Mouse (Mus musculus) CH12.LX (cell line): ENCODE measurements at regions not wholly inside any gene's neighbourhood (a gene's known extent, or its start where the extent isn't known, plus 50 kb on each side); places are given as distances from the start of the nearest gene placed in this dataset.

ENCODE experiments used
- DNase-seq: peaks from one replicate; pipeline ENCODE4 v3.0.0-alpha.2; 2013; ENCODE audit errors: extremely low read depth
- H3K27ac ChIP-seq: 2 replicates; pipeline ENCODE4 v1.5.1; 2012; ENCODE audit warnings: low read depth, mild to moderate bottlenecking, control low read depth, moderate library complexity; ENCODE audit not compliant: insufficient read depth
- H3K27me3 ChIP-seq: replicated peaks from 2 replicates; pipeline ENCODE3; 2012; ENCODE audit warnings: inconsistent platforms
- H3K36me3 ChIP-seq, 2 experiments: replicated peaks in 1 of 2; 2 replicates each; pipeline versions ENCODE3 to v1.6.1; 2012; ENCODE audit warnings: inconsistent platforms in 1 of 2, low read length in 1 of 2, mild to moderate bottlenecking in 1 of 2, mixed read lengths in 1 of 2, moderate library complexity in 1 of 2; ENCODE audit not compliant: control insufficient read depth in 1 of 2, insufficient read depth in 1 of 2
- H3K4me1 ChIP-seq, 2 experiments: 2 replicates each; pipeline ENCODE4 v1.6.1; 2012; ENCODE audit warnings: inconsistent platforms in 1 of 2, moderate library complexity in 1 of 2; ENCODE audit not compliant: insufficient read depth in 2 of 2, control insufficient read depth in 1 of 2
- H3K4me2 ChIP-seq: 2 replicates; pipeline ENCODE4 v1.6.1; 2012; ENCODE audit warnings: low read depth, mild to moderate bottlenecking, control low read depth; ENCODE audit not compliant: poor library complexity, insufficient read depth, severe bottlenecking
- H3K4me3 ChIP-seq, 3 experiments: fragments of 150-350 bp in 1 of 3; sonication (generic) in 1 of 3; replicated peaks in 1 of 3; 2 replicates each; pipeline versions ENCODE3 to v1.5.1; 2011 to 2012; ENCODE audit warnings: low read depth in 2 of 3, low read length in 2 of 3, mild to moderate bottlenecking in 2 of 3, moderate library complexity in 2 of 3, control low read depth in 1 of 3, improper control_type of control experiment in 1 of 3, inconsistent platforms in 1 of 3, mixed read lengths in 1 of 3; ENCODE audit not compliant: poor library complexity in 1 of 3
- H3K79me2 ChIP-seq: replicated peaks from 2 replicates; pipeline ENCODE4 v1.6.1; 2012; ENCODE audit warnings: mild to moderate bottlenecking, moderate library complexity; ENCODE audit not compliant: control insufficient read depth, poor library complexity, insufficient read depth, severe bottlenecking; ENCODE audit errors: extremely low read depth
- H3K9ac ChIP-seq: 2 replicates; pipeline ENCODE4 v1.6.1; 2012; ENCODE audit warnings: low read depth, mild to moderate bottlenecking, control low read depth, moderate library complexity; ENCODE audit not compliant: insufficient read depth
- H3K9me3 ChIP-seq: replicated peaks from 2 replicates; pipeline ENCODE3; 2012; ENCODE audit warnings: low read length, inconsistent platforms, mixed read lengths
- BHLHE40 ChIP-seq: IDR thresholded peaks from 2 replicates; pipeline ENCODE4 v1.6.1; 2011; ENCODE audit warnings: mild to moderate bottlenecking, low read depth, low read length, improper control_type of control experiment
- CHD1 ChIP-seq: IDR thresholded peaks from 2 replicates; pipeline ENCODE4 v1.6.1; 2012; ENCODE audit warnings: low read depth, low read length, improper control_type of control experiment, inconsistent platforms
- CTCF ChIP-seq, 2 experiments: IDR thresholded peaks in 1 of 2; conservative IDR thresholded peaks in 1 of 2; 2 replicates each; pipeline ENCODE4 v1.5.1; 2011 to 2012; ENCODE audit warnings: low read depth in 2 of 2, low read length in 2 of 2, improper control_type of control experiment in 1 of 2, inconsistent platforms in 1 of 2, mild to moderate bottlenecking in 1 of 2, moderate library complexity in 1 of 2
- HCFC1 ChIP-seq: IDR thresholded peaks from 2 replicates; pipeline ENCODE4 v1.6.1; 2012; ENCODE audit warnings: low read depth, mild to moderate bottlenecking, inconsistent platforms, low read length, improper control_type of control experiment
- IRF4 ChIP-seq: IDR thresholded peaks from 2 replicates; pipeline ENCODE4 v1.6.1; 2014; ENCODE audit warnings: low read depth, mild to moderate bottlenecking, inconsistent platforms, low read length, improper control_type of control experiment
- MAFK ChIP-seq: IDR thresholded peaks from 2 replicates; pipeline ENCODE4 v1.6.1; 2011; ENCODE audit warnings: low read length, improper control_type of control experiment; ENCODE audit not compliant: insufficient replicate concordance
- MEF2A ChIP-seq: IDR thresholded peaks from 2 replicates; pipeline ENCODE4 v1.6.1; 2014; ENCODE audit warnings: low read depth, mild to moderate bottlenecking, inconsistent platforms, low read length, improper control_type of control experiment, borderline replicate concordance
- MXI1 ChIP-seq: IDR thresholded peaks from 2 replicates; pipeline ENCODE4 v1.6.1; 2011; ENCODE audit warnings: mild to moderate bottlenecking, low read depth, low read length, improper control_type of control experiment
- MYC ChIP-seq: IDR thresholded peaks from 2 replicates; pipeline ENCODE4 v1.6.1; 2011; ENCODE audit warnings: low read depth, mild to moderate bottlenecking, improper control_type of control experiment, low read length
- POLR2AphosphoS2 ChIP-seq: IDR thresholded peaks from 2 replicates; pipeline ENCODE4 v1.6.1; 2011; ENCODE audit warnings: low read depth, low read length, improper control_type of control experiment
- RAD21 ChIP-seq: IDR thresholded peaks from 2 replicates; pipeline ENCODE4 v1.6.1; 2011; ENCODE audit warnings: low read depth, mild to moderate bottlenecking, low read length, improper control_type of control experiment, moderate library complexity
- SMC3 ChIP-seq: IDR thresholded peaks from 2 replicates; pipeline ENCODE4 v1.6.1; 2011; ENCODE audit warnings: low read depth, low read length, improper control_type of control experiment
- ZNF384 ChIP-seq: IDR thresholded peaks from 2 replicates; pipeline ENCODE4 v1.6.1; 2012; ENCODE audit warnings: low read depth, low read length, improper control_type of control experiment, inconsistent platforms
- dilution Hi-C: fragments of 300-500 bp; cut with MboI; formaldehyde crosslinking; loops from 2 replicates; pipeline ENCODE4 v1.14.3; 2020; ENCODE audit warnings: low sequenced_read_pairs; ENCODE audit not compliant: extremely low pct_unique_long_range_greater_than_20kb, extremely low pct_ligation_motif_present
- in situ Hi-C: fragments of 300-500 bp; cut with MboI; formaldehyde crosslinking; loops from 3 replicates; pipeline ENCODE4 v1.14.3; 2019; ENCODE audit warnings: low sequenced_read_pairs, low pct_ligation_motif_present, low pct_unique_long_range_greater_than_20kb, mixed read lengths

GRCm38 (mm10) chr1:147219438-147219837 is 724.9 kb downstream of the Brinp3 start (continued):
- TF ChIP-seq HCFC1 (no peak), MYC (no peak), CHD1 (no peak), IRF4 (peak; percentile 60)

GRCm38 (mm10) chr1:147223232-147223925 is 728.8 kb downstream of the Brinp3 start:
- Histone ChIP-seq H3K4me3 (no peak overlapping the region), H3K9me3 (peaks cover 6% of the 10 kb centered on the region), H3K27ac (no peak overlapping the region), H3K27me3 (no peaks in the 10 kb centered on the region), H3K4me1 (no peaks in the 10 kb centered on the region), H3K4me2 (no peak overlapping the region; the same call in 1 of the 2 replicates), H3K36me3 (no peaks in the 10 kb centered on the region), H3K9ac (no peak overlapping the region), H3K79me2 (no peaks in the 10 kb centered on the region)
- in situ Hi-C loops: no loop called here
- dilution Hi-C loops: no loop called here
- TF ChIP-seq SMC3 (peak; percentile 29; the same call in 1 of the 2 replicates), RAD21 (peak; percentile 37), CTCF (conservative IDR thresholded peaks at IDR 0.05 in 1 of 2, IDR thresholded peaks at IDR 0.05 in 1 of 2; ENCODE audit: low read depth in 2 of 2, low read length in 2 of 2) (peak in 1 of 2 experiments; percentile 58; a peak in 2 of 4 replicates), BHLHE40 (no peak), MEF2A (no peak)
- no peak for DNase-seq

DNA sequence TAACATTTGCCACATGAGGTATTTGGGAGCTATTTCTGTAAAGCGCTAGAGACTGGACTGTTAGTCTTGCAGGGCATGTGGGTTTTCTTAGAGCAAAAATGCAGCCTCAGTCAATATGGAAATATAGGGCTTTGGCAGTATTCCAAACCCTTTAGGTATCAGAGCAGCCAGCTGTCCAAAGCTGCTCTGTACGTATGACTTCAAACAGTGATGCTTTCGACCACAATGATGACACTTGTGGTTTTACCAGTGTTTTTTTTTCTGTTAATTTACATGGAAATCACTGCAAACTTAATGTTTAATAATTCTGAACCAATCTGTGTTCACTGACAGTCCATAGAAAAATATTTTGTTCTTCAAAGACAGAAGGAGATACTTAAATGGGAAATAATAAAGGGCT is 743.0 kb downstream of the Brinp3 start:
- DNase-seq: no peak
- H3K9me3 ChIP-seq: peaks cover 17% of the 10 kb centered on the region
- H3K4me2 ChIP-seq: no peak overlapping the region
- H3K27me3 ChIP-seq: no peaks in the 10 kb centered on the region
- dilution Hi-C loops: no loop called here
- H3K36me3 ChIP-seq: no peaks in the 10 kb centered on the region
- H3K4me3 ChIP-seq: no peak overlapping the region
- no peak overlapping the region for H3K9ac ChIP-seq
- no peaks in the 10 kb centered on the region for H3K4me1 ChIP-seq
- no peak overlapping the region for H3K27ac ChIP-seq
- TF ChIP-seq ZNF384: peak; percentile 51; the same call in 1 of the 2 replicates
- TF ChIP-seq POLR2AphosphoS2: no peak
- in situ Hi-C loops: no loop called here
- H3K79me2 ChIP-seq: no peaks in the 10 kb centered on the region

GRCm38 (mm10) chr1:147239108-147239507 is 744.5 kb downstream of the Brinp3 start:
- Histone ChIP-seq H3K4me1 (no peaks in the 10 kb centered on the region), H3K9ac (no peak overlapping the region), H3K4me3 (no peak overlapping the region), H3K9me3 (peaks cover 21% of the 10 kb centered on the region), H3K79me2 (no peaks in the 10 kb centered on the region), H3K27me3 (no peaks in the 10 kb centered on the region), H3K27ac (no peak overlapping the region), H3K36me3 (no peaks in the 10 kb centered on the region), H3K4me2 (no peak overlapping the region)
- no peak for DNase-seq
- in situ Hi-C loops: no loop called here
- peak; percentile 83 for TF ChIP-seq MAFK
- no peak for TF ChIP-seq MXI1
- dilution Hi-C loops: no loop called here
